Mouse (Mus musculus): Measurements from ENCODE around the gene Ccdc191.

DNA sequence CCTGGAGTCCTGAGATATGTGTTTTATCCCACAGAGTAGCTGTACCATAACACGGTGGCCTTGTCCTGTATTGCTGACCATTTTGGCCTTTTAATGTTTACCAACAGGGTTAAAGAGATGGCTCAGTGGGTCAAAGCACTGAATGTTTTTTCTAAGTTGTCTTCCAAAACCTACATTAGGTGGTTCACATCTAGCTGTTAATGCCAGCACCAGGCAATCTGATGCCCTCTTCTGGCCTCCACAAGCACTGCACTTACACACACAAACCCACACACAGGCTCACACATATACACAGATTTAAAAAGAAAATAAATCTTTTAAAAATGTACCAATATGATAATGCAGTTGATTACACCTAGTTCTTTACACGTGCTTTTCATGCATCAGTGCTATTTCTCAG lies 19.3 kb downstream of the Ccdc191 start:
- TF ChIP-seq CTCF (IDR thresholded peaks at IDR 0.05; ENCODE audit: extremely low read depth, insufficient read depth, insufficient read length, insufficient replicate concordance) = no peak
- TF ChIP-seq POLR2A (IDR thresholded peaks at IDR 0.05; ENCODE audit: low read depth, low read length) = no peak

All from spleen, adult 2 months (tissue).